Mouse (Mus musculus): ENCODE measurements at regions not wholly inside any gene's neighbourhood (a gene's known extent, or its start where the extent isn't known, plus 50 kb on each side); places are given as distances from the start of the nearest gene placed in this dataset.

DNA sequence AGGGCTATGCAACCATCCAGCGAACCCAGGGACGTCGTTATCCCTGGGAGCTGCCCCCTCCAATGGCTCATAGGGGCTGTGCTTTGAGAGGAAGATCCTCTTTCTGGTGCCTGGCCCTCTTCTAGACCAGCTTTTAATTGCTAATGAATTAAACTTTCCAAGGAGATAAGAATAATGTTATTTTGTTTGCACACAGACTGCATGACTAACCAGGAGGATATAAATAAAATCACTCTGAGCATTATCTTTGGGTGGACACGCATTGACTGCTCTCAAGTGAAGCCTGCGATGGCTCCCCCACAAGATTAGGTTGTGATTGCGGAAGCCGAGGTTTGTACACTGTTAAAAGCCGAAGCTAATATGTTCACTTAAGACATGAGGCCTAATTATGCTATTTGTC is 106.3 kb downstream of the Lmo4 start:
- 65% methylated on average over 8 of the region's 8 CpGs for WGBS
- H3K36me3 ChIP-seq (ENCODE audit: control insufficient read depth, insufficient read depth, low read length): no peaks in the 10 kb centered on the region
- no peak overlapping the region for H3K27ac ChIP-seq (ENCODE audit: insufficient read depth, low read depth, low read length)
- no peak for DNase-seq
- no peak for TF ChIP-seq CTCF (conservative IDR thresholded peaks at IDR 0.05; ENCODE audit: insufficient read depth, insufficient read length, low read depth, low read length)
- no peaks in the 10 kb centered on the region for H3K4me1 ChIP-seq (ENCODE audit: control insufficient read depth, insufficient read depth, low read length)
- no peak overlapping the region for H3K4me3 ChIP-seq (ENCODE audit: insufficient read depth, low read depth, low read length)
- no peaks in the 10 kb centered on the region for H3K27me3 ChIP-seq (replicated peaks; ENCODE audit: control insufficient read depth, insufficient read depth, low read length)

DNA sequence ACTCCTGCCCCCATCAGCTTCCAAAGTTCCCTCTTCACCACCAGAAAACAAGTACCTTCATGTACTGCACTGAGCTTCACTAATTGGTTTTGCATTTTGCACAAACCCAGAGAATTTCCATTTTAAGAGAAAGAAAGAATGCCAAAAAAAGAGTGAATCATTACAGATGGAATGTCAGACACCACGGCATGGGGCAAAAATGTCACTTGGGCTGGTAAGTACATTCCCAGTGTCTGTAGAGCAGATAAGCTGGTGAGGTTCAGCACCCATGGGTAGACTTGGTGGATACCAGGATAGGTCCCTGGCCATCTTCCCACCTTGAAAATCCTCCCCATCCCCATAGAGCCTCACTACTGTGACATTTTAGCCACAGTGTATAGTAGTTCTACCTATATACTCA is 113.8 kb downstream of the Lmo4 start:
- Histone ChIP-seq H3K27me3 (replicated peaks; ENCODE audit: control insufficient read depth, insufficient read depth, low read length) (no peaks in the 10 kb centered on the region), H3K27ac (ENCODE audit: insufficient read depth, low read depth, low read length) (no peak overlapping the region), H3K4me1 (ENCODE audit: control insufficient read depth, insufficient read depth, low read length) (no peaks in the 10 kb centered on the region), H3K4me3 (ENCODE audit: insufficient read depth, low read depth, low read length) (no peak overlapping the region), H3K36me3 (ENCODE audit: control insufficient read depth, insufficient read depth, low read length) (no peaks in the 10 kb centered on the region)
- 62% methylated on average over 1 of the region's 1 CpGs for WGBS
- no peak for TF ChIP-seq POLR2A (IDR thresholded peaks at IDR 0.05; ENCODE audit: low read depth, low read length)
- TF ChIP-seq CTCF (conservative IDR thresholded peaks at IDR 0.05; ENCODE audit: insufficient read depth, insufficient read length, low read depth, low read length): no peak
- no peak for DNase-seq

GRCm38 (mm10) chr3:144089790-144090256 is 115.2 kb downstream of the Lmo4 start:
- 32% methylated on average over 8 of the region's 8 CpGs for WGBS
- no peak overlapping the region for H3K4me3 ChIP-seq (ENCODE audit: insufficient read depth, low read depth, low read length)
- H3K36me3 ChIP-seq (ENCODE audit: control insufficient read depth, insufficient read depth, low read length): no peaks in the 10 kb centered on the region
- no peak for DNase-seq
- no peaks in the 10 kb centered on the region for H3K4me1 ChIP-seq (ENCODE audit: control insufficient read depth, insufficient read depth, low read length)
- TF ChIP-seq CTCF (conservative IDR thresholded peaks at IDR 0.05; ENCODE audit: insufficient read depth, insufficient read length, low read depth, low read length) (no peak), POLR2A (IDR thresholded peaks at IDR 0.05; ENCODE audit: low read depth, low read length) (no peak)
- H3K27me3 ChIP-seq (replicated peaks; ENCODE audit: control insufficient read depth, insufficient read depth, low read length): no peaks in the 10 kb centered on the region
- no peak overlapping the region for H3K27ac ChIP-seq (ENCODE audit: insufficient read depth, low read depth, low read length)

DNA sequence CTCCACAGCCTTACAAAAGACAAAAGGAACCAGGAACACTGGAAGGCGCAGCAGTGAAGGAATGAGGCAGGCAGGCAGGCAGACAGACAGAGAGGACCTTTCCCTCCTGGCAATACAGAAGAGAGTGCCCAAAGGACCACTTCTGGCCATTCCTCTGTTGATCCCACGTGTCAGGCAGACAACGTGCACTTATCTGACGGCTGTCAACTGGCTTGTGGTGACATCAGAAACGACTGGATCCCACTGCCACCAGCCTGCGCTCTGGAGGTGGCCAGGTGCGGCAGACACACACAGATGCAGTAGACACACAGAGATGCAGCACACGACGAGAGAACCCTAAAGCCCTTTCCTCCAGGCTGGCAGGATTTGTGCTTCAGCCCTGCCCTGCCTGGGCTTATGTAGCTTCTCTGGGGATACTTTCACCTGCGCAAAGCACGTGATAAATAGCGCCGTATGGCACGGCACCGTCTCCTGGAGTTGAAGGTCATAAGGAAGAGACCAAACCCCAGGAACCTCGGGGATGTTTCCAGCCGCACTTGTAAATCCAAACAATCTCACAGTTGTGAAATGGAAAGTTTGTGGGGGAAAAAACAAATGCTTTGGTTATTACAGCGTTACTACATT is 116.6 kb downstream of the Lmo4 start:
- Histone ChIP-seq H3K4me1 (ENCODE audit: control insufficient read depth, insufficient read depth, low read length) (no peaks in the 10 kb centered on the region), H3K27ac (ENCODE audit: insufficient read depth, low read depth, low read length) (no peak overlapping the region), H3K27me3 (replicated peaks; ENCODE audit: control insufficient read depth, insufficient read depth, low read length) (no peaks in the 10 kb centered on the region), H3K36me3 (ENCODE audit: control insufficient read depth, insufficient read depth, low read length) (no peaks in the 10 kb centered on the region), H3K4me3 (ENCODE audit: insufficient read depth, low read depth, low read length) (no peak overlapping the region)
- whole genome bisulfite sequencing: 78% methylated on average over 18 of the region's 18 CpGs
- TF ChIP-seq CTCF (conservative IDR thresholded peaks at IDR 0.05; ENCODE audit: insufficient read depth, insufficient read length, low read depth, low read length): no peak
- no peak for TF ChIP-seq POLR2A (IDR thresholded peaks at IDR 0.05; ENCODE audit: low read depth, low read length)
- DNase-seq: no peak

DNA sequence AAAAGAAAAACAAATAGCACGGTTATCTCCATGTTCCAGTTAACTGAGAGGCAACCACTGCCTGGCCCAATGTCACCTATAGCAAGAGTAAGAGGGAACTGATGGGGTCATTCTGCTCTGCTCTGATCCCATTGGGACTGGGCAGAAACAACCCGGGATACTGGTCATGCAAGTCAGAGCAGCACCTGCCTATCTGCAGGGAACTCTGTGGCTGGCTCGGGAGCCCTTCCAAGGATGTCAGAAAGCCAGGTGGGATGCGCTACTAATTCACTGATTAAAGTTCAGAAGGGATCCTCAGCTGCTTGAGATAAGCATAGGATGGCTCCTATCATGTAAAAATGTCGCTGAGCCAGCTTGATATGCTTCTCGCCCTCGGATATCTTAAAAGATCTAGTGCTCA is 117.2 kb downstream of the Lmo4 start:
- Histone ChIP-seq H3K27ac (ENCODE audit: insufficient read depth, low read depth, low read length) (no peak overlapping the region), H3K4me3 (ENCODE audit: insufficient read depth, low read depth, low read length) (no peak overlapping the region), H3K27me3 (replicated peaks; ENCODE audit: control insufficient read depth, insufficient read depth, low read length) (no peaks in the 10 kb centered on the region), H3K36me3 (ENCODE audit: control insufficient read depth, insufficient read depth, low read length) (no peaks in the 10 kb centered on the region), H3K4me1 (ENCODE audit: control insufficient read depth, insufficient read depth, low read length) (no peaks in the 10 kb centered on the region)
- no peak for DNase-seq
- 74% methylated on average over 7 of the region's 7 CpGs for WGBS
- no peak for TF ChIP-seq CTCF (conservative IDR thresholded peaks at IDR 0.05; ENCODE audit: insufficient read depth, insufficient read length, low read depth, low read length)
- TF ChIP-seq POLR2A (IDR thresholded peaks at IDR 0.05; ENCODE audit: low read depth, low read length): no peak

DNA sequence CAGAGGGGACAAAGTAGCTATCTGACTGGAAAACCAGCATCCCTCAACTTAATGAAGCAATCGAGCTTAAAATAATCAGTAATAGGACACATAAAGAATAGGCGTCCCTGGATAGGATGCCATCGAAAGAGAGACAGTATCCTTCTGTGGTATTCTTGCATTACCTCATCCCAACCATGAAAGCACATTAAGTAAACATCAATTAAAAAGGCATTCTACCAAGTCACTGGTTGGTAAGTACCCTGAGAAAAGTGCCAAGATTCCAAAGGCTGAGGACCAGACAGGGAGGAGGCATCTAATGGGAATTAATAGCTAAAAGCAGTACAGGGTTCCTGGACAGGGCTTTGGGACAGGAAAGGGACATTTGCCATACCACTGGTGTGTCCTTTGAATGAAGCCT is 118.8 kb downstream of the Lmo4 start:
- H3K4me1 ChIP-seq (ENCODE audit: control insufficient read depth, insufficient read depth, low read length): no peaks in the 10 kb centered on the region
- TF ChIP-seq POLR2A (IDR thresholded peaks at IDR 0.05; ENCODE audit: low read depth, low read length) (no peak), CTCF (conservative IDR thresholded peaks at IDR 0.05; ENCODE audit: insufficient read depth, insufficient read length, low read depth, low read length) (no peak)
- H3K27ac ChIP-seq (ENCODE audit: insufficient read depth, low read depth, low read length): no peak overlapping the region
- H3K36me3 ChIP-seq (ENCODE audit: control insufficient read depth, insufficient read depth, low read length): no peaks in the 10 kb centered on the region
- 56% methylated on average over 3 of the region's 3 CpGs for WGBS
- no peaks in the 10 kb centered on the region for H3K27me3 ChIP-seq (replicated peaks; ENCODE audit: control insufficient read depth, insufficient read depth, low read length)
- no peak for DNase-seq
- H3K4me3 ChIP-seq (ENCODE audit: insufficient read depth, low read depth, low read length): no peak overlapping the region

- 88% methylated on average over 3 of the region's 3 CpGs for WGBS
- H3K4me1 ChIP-seq (ENCODE audit: control insufficient read depth, insufficient read depth, low read length): no peaks in the 10 kb centered on the region
- H3K27me3 ChIP-seq (replicated peaks; ENCODE audit: control insufficient read depth, insufficient read depth, low read length): no peaks in the 10 kb centered on the region
- H3K36me3 ChIP-seq (ENCODE audit: control insufficient read depth, insufficient read depth, low read length): no peaks in the 10 kb centered on the region
- TF ChIP-seq CTCF (conservative IDR thresholded peaks at IDR 0.05; ENCODE audit: insufficient read depth, insufficient read length, low read depth, low read length) (no peak), POLR2A (IDR thresholded peaks at IDR 0.05; ENCODE audit: low read depth, low read length) (no peak)
- no peak for DNase-seq
- H3K27ac ChIP-seq (ENCODE audit: insufficient read depth, low read depth, low read length): no peak overlapping the region
- no peak overlapping the region for H3K4me3 ChIP-seq (ENCODE audit: insufficient read depth, low read depth, low read length)
Measured at GRCm38 (mm10) chr3:144079960-144080359, 125.1 kb downstream of the Lmo4 start.

Measured in kidney, adult 2 months (tissue).